Mouse (Mus musculus): ENCODE measurements around the gene Vmn2r85. TPM values are rescaled to one million over a fixed set of nuclear protein-coding genes. Genes with fewer than 3 reads are reported as not detected.
"Not testable (repeated sequence)": the region's sequence is repeated elsewhere in the genome, so short reads cannot be mapped to it uniquely, and the experiment has no call there.

Gene Vmn2r85
- under 1 TPM; 0.27 to 0.33 TPM for total RNA-seq (2021)

DNA sequence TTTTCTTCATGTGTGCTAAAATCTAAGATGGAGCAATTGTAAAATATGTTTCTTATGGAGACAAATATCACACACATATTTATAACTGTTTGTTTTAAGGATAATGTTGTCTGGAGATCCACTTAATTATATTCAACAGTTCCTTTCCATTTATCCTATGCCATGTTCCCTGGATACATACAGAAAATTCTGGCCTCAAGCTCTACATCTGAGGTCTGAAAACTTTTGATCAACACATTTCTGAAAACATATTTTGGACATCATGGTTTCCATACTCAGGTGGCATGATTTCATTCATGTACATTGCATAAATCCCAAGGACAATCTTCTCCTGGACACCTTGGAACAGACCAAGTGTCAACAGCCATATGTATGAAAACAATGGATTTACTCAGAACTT is at the start of gene Vmn2r85:
Vmn2r85 (minus strand) TSS at position 101 of the 400 bp plus-strand sequence.
- DNase-seq (ENCODE audit: extremely low spot score in 1 of 2, low spot score in 1 of 2) = not testable (repeated sequence)

DNA sequence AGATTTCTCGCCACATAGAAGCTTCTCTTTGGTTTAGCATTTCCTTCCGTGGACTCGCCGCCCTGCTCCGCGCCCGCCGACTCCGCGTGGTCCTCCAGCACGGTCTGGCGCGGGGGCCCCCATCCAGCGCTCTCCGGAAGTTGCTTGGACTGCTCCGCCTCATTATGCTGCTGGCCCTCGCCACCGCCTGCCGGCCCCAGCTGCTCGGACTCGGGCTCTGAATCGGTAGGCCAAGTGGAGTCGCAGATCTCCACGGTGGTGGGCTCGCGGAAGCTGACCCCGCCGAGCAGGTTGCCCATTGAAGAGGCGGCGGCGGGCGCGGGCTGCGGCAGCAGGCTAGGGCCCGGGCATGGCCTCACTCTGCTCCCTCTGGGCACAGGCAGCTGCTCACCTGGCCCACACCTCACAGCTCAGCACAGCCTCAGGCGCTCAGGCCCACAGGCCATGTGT is 40.8 kb upstream of the Vmn2r85 start:
- DNase-seq (ENCODE audit: extremely low spot score in 1 of 2, low spot score in 1 of 2) = peak; percentile 10 to 13

DNA sequence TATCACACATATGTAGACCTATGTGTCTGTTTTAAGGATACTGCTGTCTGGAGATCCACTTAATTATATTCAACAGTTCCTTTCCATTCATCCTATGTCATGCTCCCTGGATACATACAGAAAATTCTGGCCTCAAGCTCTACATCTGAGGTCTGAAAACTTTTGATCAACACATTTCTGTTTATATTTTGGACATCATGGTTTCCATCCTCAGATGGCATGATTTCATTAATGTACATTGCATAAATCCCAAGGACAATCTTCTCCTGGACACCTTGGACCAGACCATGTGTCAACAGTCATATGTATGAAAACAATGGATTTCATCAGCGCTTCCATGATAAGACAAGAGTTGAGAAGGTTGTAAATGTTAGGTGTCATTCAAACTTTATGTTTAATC is 26.4 kb upstream of the Vmn2r85 start, which contains the start of gene Vmn2r86:
Vmn2r86 (minus strand) TSS at position 101 of the 400 bp plus-strand sequence.
- DNase-seq (ENCODE audit: extremely low spot score in 1 of 2, low spot score in 1 of 2) = not testable (repeated sequence)

DNA sequence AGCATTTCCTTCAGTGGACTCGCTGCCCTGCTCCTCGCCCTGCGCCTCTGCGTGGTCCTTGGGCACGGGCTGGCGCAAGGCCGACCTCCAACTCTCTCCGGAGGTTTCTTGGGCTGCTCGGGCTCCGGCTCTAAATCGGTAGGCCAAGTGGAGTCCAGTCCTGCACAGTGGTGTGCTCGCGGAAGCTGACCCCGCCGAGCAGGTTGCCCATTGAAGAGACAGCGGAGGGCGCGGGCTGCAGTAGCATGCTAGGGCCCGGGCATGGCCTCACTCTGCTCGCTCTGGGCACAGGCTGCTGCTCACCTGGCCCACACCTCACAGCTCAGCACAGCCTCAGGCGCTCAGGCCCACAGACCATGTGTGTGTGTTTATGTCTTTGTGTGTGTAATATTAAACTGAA is 15.3 kb upstream of the Vmn2r85 start:
- no peak for DNase-seq (ENCODE audit: extremely low spot score in 1 of 2, low spot score in 1 of 2)

DNA sequence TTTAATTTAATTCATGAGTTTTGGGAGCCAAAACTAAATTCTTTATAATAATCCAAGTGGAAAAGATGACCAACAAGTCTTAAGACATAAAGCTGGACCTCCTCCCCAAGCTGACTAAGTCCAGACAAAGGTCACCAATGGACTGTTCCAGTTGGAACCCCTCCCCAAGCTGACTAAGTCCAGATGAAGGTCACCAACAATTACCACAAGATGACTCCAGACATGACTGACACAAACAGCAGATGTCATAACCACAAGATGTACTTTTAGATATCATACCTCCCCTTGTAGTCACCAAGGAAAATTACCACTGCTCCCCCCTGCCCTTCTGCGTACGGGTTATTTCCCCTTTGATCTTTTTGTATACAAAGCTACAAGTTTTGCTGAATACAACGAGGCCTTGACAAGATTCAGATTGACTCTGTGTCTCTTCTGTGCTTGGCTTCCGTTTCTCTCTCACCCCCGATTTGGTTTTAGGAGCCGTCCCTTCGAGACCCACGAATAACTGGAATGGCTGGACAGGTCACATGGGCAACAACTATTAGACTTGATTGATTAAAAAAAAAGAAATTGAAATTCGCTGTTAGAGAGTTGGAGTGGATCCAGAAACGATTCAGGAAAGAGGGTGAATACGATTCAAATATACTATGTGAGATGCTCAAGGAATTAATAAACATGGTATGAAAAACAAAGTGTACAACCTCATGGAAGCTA is 4.8 kb upstream of the Vmn2r85 start:
- not testable (repeated sequence) for DNase-seq (ENCODE audit: extremely low spot score in 1 of 2, low spot score in 1 of 2)

DNA sequence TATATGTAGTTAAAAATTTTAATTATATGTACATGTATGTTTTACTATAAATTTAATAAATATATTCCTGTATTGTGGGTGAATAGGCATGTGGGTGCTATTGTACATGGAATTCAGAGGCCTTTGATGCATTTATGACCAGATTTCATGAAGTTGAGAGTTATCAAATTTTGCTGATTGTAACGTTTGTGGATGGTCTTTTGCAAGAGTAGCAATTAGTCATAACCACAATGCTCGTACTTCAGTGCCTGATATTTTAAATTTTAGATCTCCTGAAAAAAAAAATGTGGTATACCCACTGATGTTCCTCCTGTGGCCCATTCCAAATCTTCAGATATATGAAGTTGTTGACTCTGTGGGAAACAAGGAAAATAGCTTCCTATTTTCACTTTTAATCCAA is 7.1 kb downstream of the Vmn2r85 start:
- DNase-seq (ENCODE audit: extremely low spot score in 1 of 2, low spot score in 1 of 2) = not testable (repeated sequence)

DNA sequence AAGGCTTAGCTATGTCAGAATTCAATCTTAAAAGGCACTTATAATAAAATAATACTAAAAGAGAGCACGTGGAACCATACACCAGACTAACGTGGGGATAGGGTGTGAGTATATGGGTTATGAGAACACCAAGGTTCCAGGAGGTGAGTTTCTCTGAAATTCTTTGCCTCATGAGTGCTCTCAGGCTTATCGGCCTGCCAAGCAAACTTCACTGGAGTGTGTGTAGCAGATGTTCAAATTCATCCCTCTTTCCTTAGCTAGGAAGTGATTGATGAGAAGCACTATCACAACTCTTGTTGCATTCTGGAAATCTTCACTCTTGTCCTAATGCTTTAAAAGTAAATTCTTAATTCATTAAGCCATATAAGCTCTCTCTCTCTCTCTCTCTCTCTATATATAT is 9.1 kb downstream of the Vmn2r85 start:
- no peak for DNase-seq (ENCODE audit: extremely low spot score in 1 of 2, low spot score in 1 of 2)

DNA sequence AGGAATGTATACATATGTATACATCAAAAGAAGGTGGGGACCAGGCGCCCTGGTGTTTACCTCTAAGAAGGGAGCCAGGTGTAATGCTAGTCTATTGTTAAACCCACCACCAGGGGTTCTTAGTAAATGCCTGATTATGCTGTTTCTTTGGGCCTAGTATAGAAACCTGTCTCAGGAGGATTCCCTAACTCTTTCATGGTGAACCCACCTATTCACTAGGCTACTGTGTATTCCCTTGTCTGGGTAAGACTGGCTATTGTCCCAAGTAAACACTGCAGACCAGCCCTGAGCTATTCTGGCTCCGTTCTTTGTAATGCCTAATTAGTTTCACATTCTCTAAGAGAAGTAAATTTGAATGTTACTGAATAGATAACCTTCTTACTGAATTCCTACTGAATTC is 9.5 kb downstream of the Vmn2r85 start:
- DNase-seq (ENCODE audit: extremely low spot score in 1 of 2, low spot score in 1 of 2) = not testable (repeated sequence)

DNA sequence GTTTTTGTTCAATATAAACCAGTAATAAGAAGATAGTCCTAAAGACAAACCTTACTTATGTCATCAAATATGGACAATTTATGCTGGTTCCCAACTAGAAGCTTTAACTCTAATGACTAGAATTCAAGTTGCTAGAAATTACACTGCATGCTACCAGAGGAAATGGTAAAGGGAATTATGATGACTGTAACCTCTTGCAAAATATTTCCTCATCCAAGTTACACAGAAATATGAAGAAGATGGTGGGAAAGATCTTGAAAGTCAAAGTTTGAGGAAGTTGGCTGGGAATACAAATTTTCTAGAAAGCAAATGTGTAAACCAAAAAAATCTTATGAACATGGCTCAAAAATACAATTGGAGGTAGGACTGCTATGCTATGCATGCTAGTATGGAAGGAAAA is 13.2 kb downstream of the Vmn2r85 start:
- DNase-seq (ENCODE audit: extremely low spot score in 1 of 2, low spot score in 1 of 2) = not testable (repeated sequence)

DNA sequence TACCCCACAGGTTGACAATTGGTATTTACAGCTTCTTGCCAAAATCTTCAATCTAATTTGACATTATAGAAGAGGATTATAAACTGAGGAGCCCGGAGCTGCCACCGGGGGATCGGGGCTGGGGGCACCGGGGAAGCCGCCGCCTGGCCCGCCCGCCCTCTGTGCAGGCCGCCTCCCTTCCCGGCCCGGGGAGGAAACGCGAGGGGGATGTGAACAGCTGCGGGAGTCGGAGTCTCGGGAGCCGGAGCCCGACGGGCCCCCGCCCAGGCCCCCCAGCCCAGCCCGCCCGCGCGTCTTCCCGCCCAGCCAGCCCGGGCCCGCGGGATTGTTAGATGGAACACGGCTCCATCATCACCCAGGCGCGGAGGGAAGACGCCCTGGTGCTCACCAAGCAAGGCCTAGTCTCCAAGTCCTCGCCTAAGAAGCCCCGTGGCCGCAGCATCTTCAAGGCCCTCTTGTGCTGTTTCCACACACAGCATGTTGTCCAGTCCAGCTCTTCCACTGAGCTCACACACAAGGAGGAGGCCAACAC is 17.3 kb downstream of the Vmn2r85 start:
- DNase-seq (ENCODE audit: extremely low spot score in 1 of 2, low spot score in 1 of 2) = not testable (repeated sequence)

DNA sequence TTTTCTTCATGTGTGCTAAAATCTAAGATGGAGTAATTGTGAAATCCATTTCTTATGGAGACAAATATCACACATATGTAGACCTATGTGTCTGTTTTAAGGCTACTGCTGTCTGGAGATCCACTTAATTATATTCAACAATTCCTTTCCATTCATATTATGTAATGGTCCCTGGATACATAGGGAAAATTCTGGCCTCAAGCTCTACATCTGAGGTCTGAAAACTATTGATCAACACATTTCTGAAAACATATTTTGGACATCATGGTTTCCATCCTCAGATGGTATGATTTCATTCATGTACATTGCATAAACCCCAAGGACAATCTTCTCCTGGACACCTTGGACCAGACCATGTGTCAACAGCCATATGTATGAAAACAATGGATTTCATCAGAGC is 35.3 kb downstream of the Vmn2r85 start, which contains the start of gene Vmn2r84:
Vmn2r84 (minus strand) TSS at position 101 of the 400 bp plus-strand sequence.
- no peak for DNase-seq (ENCODE audit: extremely low spot score in 1 of 2, low spot score in 1 of 2)

DNA sequence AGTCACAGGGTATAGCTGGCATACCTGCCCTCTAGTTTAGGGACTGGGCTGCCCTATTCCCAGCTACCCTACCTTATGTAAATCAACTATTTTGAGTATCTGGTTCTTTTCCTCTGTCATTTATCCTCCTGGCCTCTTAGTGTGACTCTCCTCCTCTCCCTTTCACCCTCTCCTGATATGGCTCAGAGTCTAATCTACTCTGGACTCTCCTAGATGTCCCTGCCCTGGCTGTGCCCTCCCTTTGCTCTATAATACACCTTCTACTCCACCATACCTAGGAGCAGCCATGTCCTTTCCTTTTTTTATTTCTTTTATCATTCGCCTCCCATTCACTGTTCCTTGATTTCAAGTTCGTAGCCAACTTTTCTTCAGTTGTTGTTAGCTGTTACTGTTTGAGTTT is 54.4 kb downstream of the Vmn2r85 start:
- no peak for DNase-seq (ENCODE audit: extremely low spot score in 1 of 2, low spot score in 1 of 2)

DNA sequence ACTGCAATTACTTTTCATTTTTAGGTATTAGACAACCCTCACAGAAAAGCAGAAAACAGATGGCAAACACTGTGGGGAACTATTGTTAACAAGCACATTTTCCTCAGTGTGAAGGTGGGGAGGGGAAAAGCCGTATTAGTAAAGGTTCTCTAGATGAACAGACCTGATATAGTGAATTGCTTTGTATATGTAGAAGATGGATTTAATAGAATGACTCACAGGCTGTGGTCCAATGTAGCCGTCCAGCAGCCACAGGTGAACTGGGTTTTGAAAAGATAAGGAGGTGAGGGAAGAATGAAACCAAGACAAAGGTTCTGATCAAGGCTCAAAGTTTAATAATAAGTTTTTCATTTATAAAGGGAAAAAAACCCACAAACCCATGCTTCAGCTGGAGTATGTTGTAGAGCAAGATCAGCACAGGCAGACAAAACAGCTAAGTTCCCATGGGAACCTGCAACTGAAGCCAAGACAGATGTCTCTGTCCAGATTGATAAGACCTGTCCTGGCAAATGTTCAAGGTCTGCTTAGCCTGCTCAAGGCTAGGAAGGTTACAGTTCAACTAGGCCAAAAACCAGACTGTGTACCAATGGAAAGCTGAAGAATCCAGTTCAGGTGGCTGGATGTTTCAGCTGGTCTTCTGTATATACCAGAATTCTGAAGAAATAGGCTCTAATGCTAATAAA is 56.9 kb downstream of the Vmn2r85 start:
- no peak for DNase-seq (ENCODE audit: extremely low spot score in 1 of 2, low spot score in 1 of 2)

DNA sequence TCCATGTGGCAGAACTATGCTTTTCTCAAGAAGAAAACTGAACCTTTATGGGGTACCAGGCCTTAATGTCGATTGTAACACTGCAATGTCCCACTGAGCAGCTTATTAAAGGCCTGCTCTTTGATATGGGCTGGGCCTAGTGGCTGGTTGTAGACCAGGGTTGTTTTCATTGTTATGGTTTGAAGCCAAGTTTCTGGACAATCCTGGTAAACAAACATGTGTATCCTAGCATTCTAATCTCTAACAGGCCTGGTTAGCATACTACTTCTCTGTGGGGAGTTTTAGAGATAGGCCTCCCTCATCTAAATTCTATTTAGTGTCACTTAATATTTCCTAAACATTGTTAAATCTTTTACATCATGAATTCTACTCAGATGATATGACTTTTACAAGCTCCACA is 57.9 kb downstream of the Vmn2r85 start:
- DNase-seq (ENCODE audit: extremely low spot score in 1 of 2, low spot score in 1 of 2) = no peak

DNA sequence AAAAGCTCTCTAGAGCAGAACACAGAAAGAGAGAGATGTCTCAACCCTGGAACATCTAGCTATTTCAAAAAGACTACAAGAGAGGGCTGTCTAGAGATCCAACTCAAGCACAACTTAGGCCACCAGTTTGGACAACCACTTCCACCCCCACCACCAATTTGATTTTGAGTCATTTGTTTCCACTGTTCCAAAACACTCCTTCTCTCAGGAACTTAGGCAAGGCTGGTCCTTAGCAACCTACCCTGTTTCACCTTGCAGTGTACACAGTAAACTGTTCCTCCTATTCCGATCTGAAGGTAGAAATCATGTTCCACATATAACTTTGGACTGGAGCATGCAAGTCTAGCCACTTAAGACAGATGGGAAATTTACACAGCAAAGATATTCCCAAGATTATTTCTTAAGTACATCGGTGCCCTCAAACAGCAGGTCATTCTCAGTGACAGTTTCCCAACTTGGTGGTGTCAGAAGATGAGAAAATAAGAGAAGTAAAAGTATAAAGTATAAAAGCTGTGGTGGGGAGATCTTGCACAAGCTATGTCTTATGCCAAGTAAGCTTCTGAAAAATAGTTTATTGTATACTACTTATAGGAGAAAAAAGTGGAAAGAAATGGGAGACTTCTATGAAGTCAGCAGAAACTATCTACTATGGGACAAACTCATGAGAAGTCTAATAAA is 59.4 kb downstream of the Vmn2r85 start:
- no peak for DNase-seq (ENCODE audit: extremely low spot score in 1 of 2, low spot score in 1 of 2)

DNA sequence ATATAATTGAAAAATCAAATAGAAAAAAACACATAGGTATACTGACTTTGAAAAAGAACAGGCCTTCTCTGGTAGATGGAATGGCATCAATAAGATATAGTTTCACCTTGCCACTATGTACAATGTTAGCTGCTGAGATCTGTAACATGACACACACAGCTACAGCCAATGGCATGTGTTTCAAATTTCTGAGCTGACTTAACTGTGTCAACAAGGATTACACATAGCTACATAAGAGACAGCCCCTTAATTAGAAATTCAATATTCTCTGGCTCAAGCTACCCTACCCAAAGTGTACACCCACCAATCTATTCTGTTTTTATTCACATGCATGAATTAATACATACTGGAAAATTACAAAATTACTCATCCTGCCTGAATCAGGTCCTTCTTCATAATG is 61.1 kb downstream of the Vmn2r85 start:
- DNase-seq (ENCODE audit: extremely low spot score in 1 of 2, low spot score in 1 of 2) = no peak

DNA sequence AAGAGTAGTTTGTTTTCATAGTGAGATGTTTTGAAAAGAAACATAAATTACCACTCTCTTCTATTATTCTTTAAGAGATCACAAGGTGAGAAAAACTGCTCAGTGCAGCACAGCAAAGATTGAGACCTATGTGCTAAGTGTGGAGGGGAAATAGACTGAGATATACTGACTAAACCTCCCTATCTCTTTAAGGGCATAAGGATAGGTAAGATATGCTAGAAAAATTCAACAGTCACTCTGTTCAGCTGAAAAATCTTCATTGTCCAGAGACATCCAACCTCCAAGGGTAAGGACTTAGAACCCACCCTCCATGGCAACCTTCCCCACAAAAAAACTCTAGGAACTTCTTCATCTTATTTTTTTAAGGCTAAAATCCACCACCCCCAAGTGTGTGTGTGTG is 64.7 kb downstream of the Vmn2r85 start:
- DNase-seq (ENCODE audit: extremely low spot score in 1 of 2, low spot score in 1 of 2) = no peak

All from layer of hippocampus, postnatal 25 days (tissue).